Mouse (Mus musculus) embryo, embryonic 9.5 days (tissue): ENCODE data around the gene Rccd1.

Source experiments
- DNase-seq: peaks from one replicate; pipeline ENCODE4 v3.0.0-alpha.2; 2017; ENCODE audit errors: extremely low spot score

The Rccd1 gene

DNA sequence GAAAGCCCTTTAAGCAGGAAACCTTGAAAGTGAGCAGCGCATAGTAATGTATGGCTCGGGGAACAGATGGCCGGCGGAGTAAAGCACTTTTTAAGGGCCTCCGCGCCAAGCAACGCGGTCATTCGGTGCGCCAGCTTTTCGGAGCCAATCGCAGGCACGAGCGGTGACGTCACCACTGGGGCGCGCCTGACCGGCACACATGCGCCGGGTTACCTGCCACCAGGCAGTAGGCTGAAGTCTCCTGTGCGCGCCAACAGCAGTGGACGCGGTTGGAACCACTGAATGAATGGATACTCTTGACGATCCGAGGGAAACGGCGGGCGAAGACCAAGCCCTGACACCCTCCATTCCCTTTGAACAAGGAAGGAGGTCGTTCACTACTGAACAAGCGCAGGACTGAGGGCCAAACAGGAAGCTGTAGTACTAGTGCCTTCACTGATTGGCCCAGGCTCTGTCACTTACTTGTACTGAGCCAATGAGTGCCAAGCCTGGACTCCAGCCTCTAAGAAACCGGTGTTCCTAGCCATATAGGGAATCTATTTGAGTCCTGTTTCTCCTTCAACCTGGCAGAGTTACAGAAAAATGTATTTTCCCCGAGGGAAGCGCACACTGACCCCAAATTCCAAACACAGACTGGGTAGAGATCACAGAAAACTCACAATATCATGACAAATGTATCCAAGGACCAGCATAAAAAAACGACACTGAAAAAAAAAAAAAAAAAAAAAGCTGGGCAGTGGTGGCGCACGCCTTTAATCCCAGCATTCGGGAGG is at the start of gene Rccd1:
Gene Rccd1 (minus strand): TSS at position 412 of the 773 bp plus-strand sequence.
- peak; percentile 97 for DNase-seq

- DNase-seq, result no peak
These were observed 49.6 kb upstream of the Rccd1 start for GRCm38 (mm10) chr7:80373850-80374249.

GRCm38 (mm10) chr7:80373352-80373751 is 49.1 kb upstream of the Rccd1 start:
- DNase-seq, result no peak

DNA sequence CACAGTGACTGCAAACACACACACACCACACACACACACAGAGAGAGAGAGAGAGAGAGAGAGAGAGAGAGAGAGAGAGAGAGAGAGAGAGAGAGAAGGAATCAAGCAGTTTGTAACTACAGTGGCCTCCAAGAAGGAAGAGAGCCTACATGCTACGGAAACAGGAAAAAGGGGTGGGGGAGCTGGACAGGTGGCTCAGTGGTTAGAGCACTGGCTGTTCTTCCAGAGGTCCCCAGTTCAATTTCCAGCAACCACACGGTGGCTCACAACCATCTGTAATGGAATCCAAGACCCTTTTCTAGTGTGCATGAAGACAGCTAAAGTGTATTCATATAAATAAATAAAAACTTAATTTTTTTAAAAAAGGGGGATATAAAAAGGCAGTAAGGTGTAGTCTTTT is 48.4 kb upstream of the Rccd1 start:
- DNase-seq, result no peak

- DNase-seq, result no peak
These were observed 47.9 kb upstream of the Rccd1 start for GRCm38 (mm10) chr7:80372166-80372565.

DNA sequence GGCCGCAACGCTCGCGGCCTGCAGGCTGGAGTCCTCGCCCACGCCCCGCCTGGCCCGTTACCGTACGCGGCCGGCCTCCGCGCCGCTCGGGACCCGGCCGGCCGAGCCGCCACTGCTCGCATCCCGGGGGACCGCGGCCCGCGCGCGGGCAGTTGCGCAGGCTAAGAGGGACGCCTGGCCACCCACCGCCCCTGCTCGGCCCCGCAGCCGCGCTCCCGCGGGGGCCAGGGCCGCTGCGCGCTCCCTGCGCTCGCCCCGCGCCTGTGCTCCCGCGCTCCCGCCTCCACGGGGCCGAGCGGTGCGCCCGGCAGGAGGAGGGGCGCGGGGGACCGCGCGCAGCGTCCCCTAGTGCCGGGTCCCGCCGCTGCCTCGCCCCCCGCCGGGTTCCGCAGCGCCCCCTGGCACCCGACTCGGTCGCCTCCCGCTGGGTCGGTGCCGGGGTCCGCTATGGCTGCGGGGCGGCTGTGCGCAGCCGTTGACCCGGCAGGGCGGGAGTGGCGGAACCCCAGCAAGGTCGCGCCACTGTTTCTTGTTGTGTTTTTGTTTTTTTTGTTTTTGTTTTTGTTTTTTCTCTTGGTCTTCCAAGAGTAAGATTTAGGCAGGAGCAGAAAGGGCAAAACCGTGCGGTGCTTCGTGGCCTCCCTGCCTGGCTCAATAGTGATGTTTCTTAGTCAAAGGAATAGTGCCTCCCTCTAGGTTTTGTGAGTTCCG is 46.9 kb upstream of the Rccd1 start, which contains the start of gene Man2a2:
Gene Man2a2 (minus strand): TSS at position 335 of the 711 bp plus-strand sequence.
- peak; percentile 75 for DNase-seq

DNA sequence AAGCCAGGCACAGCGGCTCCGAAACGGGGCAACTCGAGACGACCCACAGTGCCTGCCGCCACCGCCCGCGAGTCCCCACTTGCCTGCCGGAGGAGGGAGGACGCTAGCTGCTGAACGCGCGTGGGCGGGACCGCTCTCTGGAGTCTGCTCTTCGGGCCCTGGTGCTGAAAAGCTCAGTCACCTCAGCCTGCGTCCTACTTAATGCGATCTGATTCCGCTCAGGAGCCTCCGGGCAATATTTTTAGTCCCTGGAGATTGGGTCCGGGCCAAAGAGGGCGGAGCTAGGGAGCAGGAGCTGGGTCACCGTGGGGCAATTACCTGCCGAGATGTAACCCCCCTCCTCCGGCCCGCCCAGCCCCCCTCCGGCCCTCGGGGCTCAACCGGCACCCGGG is 46.4 kb upstream of the Rccd1 start:
- DNase-seq, result peak; percentile 72

GRCm38 (mm10) chr7:80369967-80370431 is 45.7 kb upstream of the Rccd1 start:
- DNase-seq, result no peak

DNA sequence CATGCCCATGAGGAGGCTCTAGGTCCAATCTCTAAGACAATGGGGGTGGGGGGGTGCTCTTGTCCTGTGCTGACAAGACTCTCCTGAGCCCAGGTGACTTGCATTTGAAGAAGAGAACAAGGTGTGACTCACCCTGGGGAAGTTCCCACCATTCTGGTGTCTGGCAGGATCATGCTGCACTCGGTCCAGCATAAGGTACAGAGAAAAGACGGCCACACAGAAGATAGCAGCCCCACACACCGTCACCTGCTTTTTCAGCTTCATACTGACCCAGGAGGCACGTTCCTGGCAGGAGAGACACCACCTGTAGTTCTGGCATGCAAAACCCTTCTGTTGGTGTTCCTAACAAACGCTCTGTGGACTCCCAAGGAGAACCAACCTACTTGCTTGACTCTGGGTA is 45.2 kb upstream of the Rccd1 start:
- no peak for DNase-seq

DNA sequence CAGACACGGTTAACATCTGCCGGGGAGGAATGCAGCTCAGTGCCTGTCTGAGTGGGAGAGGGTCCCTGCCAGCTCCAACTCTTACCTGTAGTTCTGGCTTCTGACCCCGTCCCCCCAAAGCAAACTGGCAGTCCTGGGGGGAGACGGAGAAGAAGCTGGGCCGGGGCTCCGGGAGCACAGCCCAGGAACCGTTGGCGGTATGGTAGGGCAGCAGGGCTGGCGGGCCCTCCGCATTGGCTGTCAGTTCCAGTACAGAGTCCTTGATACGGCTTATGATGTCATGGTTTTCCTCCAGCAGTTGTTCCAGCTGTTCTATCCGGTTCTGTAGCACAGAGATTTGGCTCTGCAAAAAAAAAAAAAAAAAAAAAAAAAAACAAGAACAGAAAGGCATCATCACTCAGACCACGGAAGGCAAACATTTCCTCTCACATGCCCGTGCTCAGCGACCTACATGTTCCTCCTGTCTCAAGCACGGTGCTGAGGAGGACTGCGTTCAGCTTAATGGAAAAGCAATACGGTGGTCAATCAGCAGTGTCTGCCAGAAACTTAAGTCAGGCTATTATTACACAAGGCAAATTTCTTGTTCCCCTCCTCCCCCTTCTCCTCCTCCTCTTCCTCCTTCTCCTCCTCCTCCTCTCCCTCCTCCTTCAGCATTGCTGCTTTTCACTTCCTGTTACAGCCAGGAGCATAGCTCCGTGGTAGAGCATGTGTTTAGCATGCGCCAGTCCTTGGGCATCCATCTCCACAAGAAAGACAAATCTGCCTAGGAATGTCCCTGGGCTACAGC is 44.6 kb upstream of the Rccd1 start:
- DNase-seq, result no peak

GRCm38 (mm10) chr7:80368009-80368408 is 43.8 kb upstream of the Rccd1 start:
- DNase-seq, result no peak

GRCm38 (mm10) chr7:80367232-80367631 is 43.0 kb upstream of the Rccd1 start:
- DNase-seq, result no peak

GRCm38 (mm10) chr7:80365759-80366158 is 41.5 kb upstream of the Rccd1 start:
- no peak for DNase-seq

DNA sequence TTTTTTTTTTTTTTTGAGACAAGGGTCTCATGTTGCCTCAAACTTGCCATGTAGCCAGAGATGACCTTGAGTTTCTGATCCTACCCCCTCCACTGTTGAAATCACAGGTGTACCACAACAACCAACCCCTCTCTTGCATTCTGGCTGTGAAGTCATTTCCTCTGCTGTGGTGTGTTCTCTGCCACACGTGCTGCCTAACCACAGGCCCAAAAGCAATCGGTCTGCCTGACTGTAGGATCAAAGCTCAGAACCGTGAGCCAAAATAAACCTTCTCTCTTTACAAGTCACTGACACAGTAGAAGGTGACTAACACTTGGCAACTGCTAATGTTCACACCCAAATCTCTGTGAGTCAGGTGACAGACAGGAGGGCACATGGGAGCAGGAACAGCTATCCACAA is 36.2 kb upstream of the Rccd1 start:
- DNase-seq, result no peak

DNA sequence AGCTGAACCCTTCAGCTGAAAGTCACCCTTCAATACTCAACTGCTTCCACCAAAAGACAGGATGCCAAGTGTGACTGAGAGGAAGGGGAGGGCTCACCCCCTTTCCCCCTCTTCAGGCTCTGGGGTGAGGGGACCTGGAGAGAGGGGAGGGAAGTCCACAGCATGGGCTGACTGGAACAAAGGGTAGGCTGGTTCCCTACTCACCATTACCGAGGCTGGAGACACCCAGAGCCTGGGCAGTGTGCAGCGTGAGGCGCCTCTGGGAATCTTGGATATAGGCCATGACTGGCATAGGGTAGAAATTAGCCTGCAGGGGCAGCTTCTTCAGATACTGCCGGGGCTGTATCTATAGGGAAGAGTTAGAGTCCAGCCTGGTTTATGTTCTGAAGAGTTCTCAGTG is 33.8 kb upstream of the Rccd1 start:
- no peak for DNase-seq

DNA sequence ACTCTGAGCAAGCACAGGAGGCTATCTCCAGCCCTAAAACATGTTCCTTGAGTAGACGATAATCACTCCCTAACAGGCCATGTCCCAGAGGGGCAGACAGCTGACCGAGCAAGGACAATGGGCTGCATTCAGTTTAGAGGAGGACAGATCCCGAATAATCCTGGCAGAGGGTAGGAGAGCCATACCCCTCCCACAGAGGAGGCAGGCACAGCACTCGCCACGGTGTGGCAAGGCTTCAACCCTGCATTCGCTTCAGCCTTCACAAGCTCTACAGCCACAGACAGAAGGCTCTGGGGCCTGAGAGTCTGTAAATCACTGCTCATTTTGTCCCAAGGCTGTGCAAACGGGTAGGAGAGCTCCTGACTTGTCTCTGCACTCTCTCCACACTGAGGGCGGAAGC is 32.9 kb upstream of the Rccd1 start:
- no peak for DNase-seq

DNA sequence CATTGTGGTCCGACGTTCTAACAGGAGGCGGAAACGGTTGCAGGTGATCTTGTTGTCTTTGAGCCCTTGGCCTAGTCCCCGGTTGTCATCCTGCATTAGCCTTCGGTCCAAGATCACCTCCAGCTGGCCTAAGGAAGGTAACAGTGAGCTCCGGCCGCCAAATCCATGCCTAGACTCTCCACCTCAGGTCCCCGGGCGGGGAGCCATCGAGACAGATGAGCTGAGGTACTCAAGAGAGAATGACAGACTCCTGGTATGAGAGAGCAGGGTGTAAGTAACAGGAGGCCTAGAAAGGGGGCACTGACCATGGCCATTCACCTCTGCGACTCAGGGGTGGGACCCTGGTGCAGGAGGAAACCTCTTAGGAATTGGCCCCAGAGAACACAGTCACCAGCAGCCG is 32.1 kb upstream of the Rccd1 start:
- no peak for DNase-seq

DNA sequence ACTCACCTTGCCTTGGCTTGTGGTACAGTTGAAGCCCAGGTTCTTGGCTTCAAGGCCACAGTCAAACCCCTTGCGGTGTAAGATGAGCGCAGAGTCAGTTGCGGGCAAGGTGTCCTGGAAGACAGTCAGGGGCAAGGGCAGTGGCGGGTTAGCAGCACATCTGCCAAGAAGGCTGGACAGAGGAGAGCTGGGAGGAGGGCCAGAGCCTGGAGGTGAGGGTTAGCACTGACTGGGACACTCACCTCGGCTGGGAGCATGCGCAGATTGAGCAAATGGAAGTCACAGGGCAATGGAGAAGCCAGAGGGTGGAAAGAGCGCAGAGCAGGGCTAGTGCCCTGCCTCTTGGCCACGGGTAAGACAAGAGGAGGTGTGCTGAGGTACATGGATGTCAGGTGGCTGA is 28.7 kb upstream of the Rccd1 start:
- no peak for DNase-seq

DNA sequence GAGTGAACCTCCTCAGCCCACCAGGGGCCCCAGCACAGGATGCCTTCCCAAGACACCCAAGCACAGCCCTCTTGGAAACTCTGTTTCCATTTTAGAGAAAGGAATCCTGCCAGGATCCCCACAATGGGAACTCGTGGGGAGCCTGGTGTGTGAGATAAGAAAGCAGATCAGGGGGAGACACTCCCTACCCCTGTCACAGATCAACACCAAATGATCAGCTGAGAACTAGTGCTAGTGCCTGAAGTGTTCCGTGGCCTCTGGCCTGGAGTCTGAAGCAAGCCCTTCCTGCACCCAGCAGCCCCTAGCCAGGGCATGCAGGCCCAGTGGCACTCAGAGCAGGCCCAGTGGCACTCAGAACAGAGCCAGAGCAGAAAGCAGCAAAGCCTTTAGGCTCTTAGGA is 26.6 kb upstream of the Rccd1 start:
- no peak for DNase-seq

GRCm38 (mm10) chr7:80347670-80348586 is 23.7 kb upstream of the Rccd1 start:
- DNase-seq, result no peak

- no peak for DNase-seq
These were observed 22.6 kb upstream of the Rccd1 start for GRCm38 (mm10) chr7:80346830-80347229.
